Mouse (Mus musculus) frontal cortex, postnatal 10 days (tissue): ENCODE data around the gene Scube1.

Source experiments
- DNase-seq, 2 experiments: peaks; one replicate each; pipeline ENCODE4 v3.0.0; 2022; ENCODE audit warnings: low spot score in 2 of 2, mixed read lengths in 1 of 2

Scube1 gene

GRCm38 (mm10) chr15:83709889-83710774 is 14.7 kb downstream of the Scube1 start:
- no peak for DNase-seq

GRCm38 (mm10) chr15:83706528-83707199 is 18.2 kb downstream of the Scube1 start:
- DNase-seq, result no peak

- no peak for DNase-seq
Measured at GRCm38 (mm10) chr15:83700593-83700923, 24.3 kb downstream of the Scube1 start.

GRCm38 (mm10) chr15:83699834-83700592 is 24.8 kb downstream of the Scube1 start:
- no peak for DNase-seq

- DNase-seq, result no peak
Measured at GRCm38 (mm10) chr15:83699132-83699833, 25.5 kb downstream of the Scube1 start.

GRCm38 (mm10) chr15:83696681-83697381 is 28.0 kb downstream of the Scube1 start:
- no peak for DNase-seq

- no peak for DNase-seq
Measured at GRCm38 (mm10) chr15:83695159-83695558, 29.7 kb downstream of the Scube1 start.

- DNase-seq, result no peak
Measured at GRCm38 (mm10) chr15:83691901-83692361, 32.9 kb downstream of the Scube1 start.

GRCm38 (mm10) chr15:83689946-83690345 is 34.9 kb downstream of the Scube1 start:
- DNase-seq, result no peak

GRCm38 (mm10) chr15:83686601-83687000 is 38.2 kb downstream of the Scube1 start:
- no peak for DNase-seq

GRCm38 (mm10) chr15:83685950-83686349 is 38.9 kb downstream of the Scube1 start:
- no peak for DNase-seq

GRCm38 (mm10) chr15:83683051-83683561 is 41.7 kb downstream of the Scube1 start:
- no peak for DNase-seq

GRCm38 (mm10) chr15:83680300-83680699 is 44.5 kb downstream of the Scube1 start:
- no peak for DNase-seq

GRCm38 (mm10) chr15:83679729-83680128 is 45.1 kb downstream of the Scube1 start:
- no peak for DNase-seq

- DNase-seq, result no peak
Measured at GRCm38 (mm10) chr15:83678606-83679005, 46.2 kb downstream of the Scube1 start.

GRCm38 (mm10) chr15:83678089-83678488 is 46.7 kb downstream of the Scube1 start:
- DNase-seq, result no peak

- no peak for DNase-seq
Measured at GRCm38 (mm10) chr15:83677098-83677497, 47.7 kb downstream of the Scube1 start.

- no peak for DNase-seq
Measured at GRCm38 (mm10) chr15:83676286-83676685, 48.5 kb downstream of the Scube1 start.

- no peak for DNase-seq
Measured at GRCm38 (mm10) chr15:83673621-83674020, 51.2 kb downstream of the Scube1 start.

GRCm38 (mm10) chr15:83667501-83667900 is 57.3 kb downstream of the Scube1 start:
- DNase-seq, result no peak

- DNase-seq, result no peak
Measured at GRCm38 (mm10) chr15:83666418-83666817, 58.4 kb downstream of the Scube1 start.
